Mouse (Mus musculus): ENCODE measurements around the gene Gm26657.

Gene Gm26657

GRCm38 (mm10) chr4:56740020-56740485 lies at the start of gene Gm26657:
TSS of gene Gm26657 (plus strand) at chr4:56740070.
- DNase-seq (ENCODE audit: low spot score): no peak

- no peak for DNase-seq (ENCODE audit: low spot score)
These were observed 43.5 kb upstream of the Gm26657 start for GRCm38 (mm10) chr4:56696401-56696800.

GRCm38 (mm10) chr4:56698671-56699070 lies 41.2 kb upstream of the Gm26657 start:
- DNase-seq (ENCODE audit: low spot score): no peak

GRCm38 (mm10) chr4:56702234-56702633 lies 37.6 kb upstream of the Gm26657 start:
- peak; percentile 24 for DNase-seq (ENCODE audit: low spot score)

GRCm38 (mm10) chr4:56713155-56713554 lies 26.7 kb upstream of the Gm26657 start:
- DNase-seq (ENCODE audit: low spot score): no peak

- DNase-seq (ENCODE audit: low spot score): no peak
These were observed 23.1 kb upstream of the Gm26657 start for GRCm38 (mm10) chr4:56716801-56717200.

GRCm38 (mm10) chr4:56717932-56718331 lies 21.9 kb upstream of the Gm26657 start:
- no peak for DNase-seq (ENCODE audit: low spot score)

- DNase-seq (ENCODE audit: low spot score): no peak
These were observed 21.1 kb upstream of the Gm26657 start for GRCm38 (mm10) chr4:56718573-56719442.

GRCm38 (mm10) chr4:56719456-56719855 lies 20.4 kb upstream of the Gm26657 start:
- DNase-seq (ENCODE audit: low spot score): no peak

- no peak for DNase-seq (ENCODE audit: low spot score)
These were observed 19.5 kb upstream of the Gm26657 start for GRCm38 (mm10) chr4:56720403-56720802.

- no peak for DNase-seq (ENCODE audit: low spot score)
These were observed 18.4 kb upstream of the Gm26657 start for GRCm38 (mm10) chr4:56721469-56721868.

GRCm38 (mm10) chr4:56722346-56722745 lies 17.5 kb upstream of the Gm26657 start:
- DNase-seq (ENCODE audit: low spot score): no peak

- no peak for DNase-seq (ENCODE audit: low spot score)
These were observed 16.6 kb upstream of the Gm26657 start for GRCm38 (mm10) chr4:56723237-56723636.

- no peak for DNase-seq (ENCODE audit: low spot score)
These were observed 14.0 kb upstream of the Gm26657 start for GRCm38 (mm10) chr4:56725839-56726238.

- no peak for DNase-seq (ENCODE audit: low spot score)
These were observed 741 bp downstream of the Gm26657 start for GRCm38 (mm10) chr4:56740611-56741010.

- DNase-seq (ENCODE audit: low spot score): no peak
These were observed 1.2 kb downstream of the Gm26657 start, which contains the start of gene Actl7b for GRCm38 (mm10) chr4:56741041-56741493. TSS of gene Actl7b (minus strand) at chr4:56741443.

- no peak for DNase-seq (ENCODE audit: low spot score)
These were observed 2.8 kb downstream of the Gm26657 start for GRCm38 (mm10) chr4:56742698-56743097.

GRCm38 (mm10) chr4:56743363-56744195 lies 3.7 kb downstream of the Gm26657 start, which contains the start of gene Actl7a:
TSS of gene Actl7a (plus strand) at chr4:56743413.
- no peak for DNase-seq (ENCODE audit: low spot score)

- no peak for DNase-seq (ENCODE audit: low spot score)
These were observed 6.5 kb downstream of the Gm26657 start for GRCm38 (mm10) chr4:56746345-56746744.

- no peak for DNase-seq (ENCODE audit: low spot score)
These were observed 7.6 kb downstream of the Gm26657 start for GRCm38 (mm10) chr4:56747456-56747855.

- DNase-seq (ENCODE audit: low spot score): no peak
These were observed 16.2 kb downstream of the Gm26657 start for GRCm38 (mm10) chr4:56756021-56756420.

GRCm38 (mm10) chr4:56756966-56757600 lies 17.2 kb downstream of the Gm26657 start:
- DNase-seq (ENCODE audit: low spot score): no peak

All from yolk sac, embryonic 10.5 days (tissue).